Mouse (Mus musculus): Measurements from ENCODE around the gene Rbm26.

DNA sequence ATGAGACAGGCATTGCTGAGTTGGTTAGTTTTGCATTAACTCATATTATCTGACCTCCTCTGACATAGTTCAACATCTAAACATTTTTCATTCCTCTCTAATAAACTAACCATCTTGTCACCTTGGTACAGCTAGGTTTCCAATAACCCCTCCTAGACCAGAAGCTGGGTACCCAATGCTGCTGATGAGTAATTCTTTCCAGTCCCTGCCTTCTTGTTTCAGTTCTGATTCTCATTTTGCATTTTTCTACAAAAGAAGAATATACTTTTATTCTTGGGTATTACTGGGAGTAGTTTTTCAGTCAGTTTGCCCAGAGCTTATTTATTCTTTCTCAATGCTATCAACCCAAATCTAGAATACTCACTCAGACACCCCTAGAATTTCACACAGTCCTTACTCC lies 119.2 kb downstream of the Rbm26 start:
- no peak for TF ChIP-seq CTCF (IDR thresholded peaks at IDR 0.05; ENCODE audit: low read depth)
- TF ChIP-seq EP300 (IDR thresholded peaks at IDR 0.05; ENCODE audit: low read depth), result no peak

All from liver, postnatal 0 days (tissue).